Mouse (Mus musculus): Measurements from ENCODE around the gene Grk1.
A peak's percentile ranks its signal among the peaks of the same experiment; 100 is the strongest.

The Grk1 gene

DNA sequence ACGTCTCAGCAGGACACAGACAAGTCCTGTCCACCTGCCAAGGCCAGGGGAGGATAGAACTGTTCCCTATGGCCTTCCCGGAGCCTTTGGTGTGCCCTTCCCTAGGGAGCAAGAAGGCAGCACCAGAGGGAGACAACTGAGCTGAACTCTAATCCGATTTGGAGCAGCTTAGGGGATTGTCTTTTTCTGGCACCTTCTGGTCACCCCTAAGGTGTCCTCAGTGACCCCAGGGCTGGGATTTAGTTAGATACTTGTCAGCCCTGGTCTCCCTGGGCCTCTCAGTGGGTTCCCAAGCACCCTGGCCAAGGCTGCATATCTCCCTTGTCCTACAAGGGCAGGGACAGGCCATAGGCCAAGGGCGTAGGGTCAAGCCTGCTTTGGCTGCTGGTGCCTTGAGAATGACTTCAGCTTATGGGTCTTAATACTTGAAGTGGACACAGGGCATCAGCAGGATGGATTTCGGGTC, at the start of gene Grk1:
Gene Grk1, plus strand, starts transcription at position 416 of the 466 bp plus-strand sequence.
- H3K4me3 ChIP-seq (replicated peaks; ENCODE audit: low read length): no peak within 1 kb of the TSS
- H3K9me3 ChIP-seq (ENCODE audit: low read length): no peaks in the 10 kb centered on the region
- TF ChIP-seq POU5F1 (IDR thresholded peaks at IDR 0.05; ENCODE audit: borderline replicate concordance, low read length) (no peak), NANOG (IDR thresholded peaks at IDR 0.05; ENCODE audit: borderline replicate concordance, low read length) (no peak), CTCF (conservative IDR thresholded peaks at IDR 0.05; ENCODE audit: low read length) (no peak)
- no peaks in the 10 kb centered on the region for H3K4me1 ChIP-seq (replicated peaks; ENCODE audit: low read depth, low read length)
- no peaks in the 10 kb centered on the region; the same call in 1 of the 2 replicates for H3K27me3 ChIP-seq (ENCODE audit: insufficient read depth, low read length)
- H3K36me3 ChIP-seq (ENCODE audit: insufficient read depth, low read length): no peaks in the 10 kb centered on the region

DNA sequence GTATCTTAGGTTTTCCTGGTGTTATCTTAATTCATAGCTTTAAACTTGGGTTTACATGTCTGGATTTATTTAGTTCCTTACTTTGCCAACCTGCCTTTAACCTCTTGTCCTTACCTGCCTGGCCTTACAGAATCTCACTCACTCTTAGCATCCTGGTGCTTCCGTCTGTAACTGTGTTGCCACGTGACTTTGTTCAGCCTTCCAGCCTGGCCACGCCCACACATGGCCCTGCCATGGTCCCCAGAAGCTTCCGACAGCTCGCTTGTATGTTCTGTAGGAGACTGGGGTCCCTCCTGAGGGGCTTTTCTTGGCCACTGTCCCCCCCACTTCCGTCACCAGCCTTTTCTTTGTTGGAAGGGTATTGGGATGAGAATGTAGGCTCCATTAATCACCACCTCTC, 48.7 kb upstream of the Grk1 start:
- Histone ChIP-seq H3K4me1 (replicated peaks; ENCODE audit: low read depth, low read length) (peaks cover 81% of the 10 kb centered on the region), H3K36me3 (ENCODE audit: insufficient read depth, low read length) (peaks cover 100% of the 10 kb centered on the region), H3K4me3 (replicated peaks; ENCODE audit: low read length) (no peak overlapping the region), H3K9me3 (ENCODE audit: low read length) (no peaks in the 10 kb centered on the region), H3K27me3 (ENCODE audit: insufficient read depth, low read length) (no peaks in the 10 kb centered on the region)
- no peak for TF ChIP-seq POU5F1 (IDR thresholded peaks at IDR 0.05; ENCODE audit: borderline replicate concordance, low read length)
- TF ChIP-seq CTCF (conservative IDR thresholded peaks at IDR 0.05; ENCODE audit: low read length): no peak
- no peak for TF ChIP-seq NANOG (IDR thresholded peaks at IDR 0.05; ENCODE audit: borderline replicate concordance, low read length)

DNA sequence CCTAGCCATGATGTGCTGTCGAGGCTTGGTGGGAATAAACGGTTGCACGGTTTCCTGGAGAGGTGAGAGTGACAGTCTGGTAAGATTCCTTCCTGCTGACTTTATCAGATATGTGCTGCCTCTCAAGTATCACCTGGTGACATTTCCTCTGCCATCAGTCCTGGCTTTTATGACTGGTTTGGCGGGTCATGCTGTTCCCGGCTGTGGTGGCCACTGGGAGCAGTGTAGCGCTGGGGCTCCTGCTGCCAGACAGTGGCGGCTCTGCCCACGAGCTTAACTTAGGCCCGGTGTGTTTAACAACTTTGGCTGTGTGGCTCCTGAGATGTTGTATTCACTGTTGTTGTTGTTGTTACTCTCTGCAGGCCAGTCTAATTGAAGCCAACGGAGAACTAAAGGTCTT, 48.2 kb upstream of the Grk1 start:
- Histone ChIP-seq H3K36me3 (ENCODE audit: insufficient read depth, low read length) (peaks cover 100% of the 10 kb centered on the region), H3K27me3 (ENCODE audit: insufficient read depth, low read length) (no peaks in the 10 kb centered on the region), H3K4me3 (replicated peaks; ENCODE audit: low read length) (no peak overlapping the region), H3K9me3 (ENCODE audit: low read length) (no peaks in the 10 kb centered on the region), H3K4me1 (replicated peaks; ENCODE audit: low read depth, low read length) (peaks cover 84% of the 10 kb centered on the region)
- TF ChIP-seq NANOG (IDR thresholded peaks at IDR 0.05; ENCODE audit: borderline replicate concordance, low read length) (no peak), CTCF (conservative IDR thresholded peaks at IDR 0.05; ENCODE audit: low read length) (no peak), POU5F1 (IDR thresholded peaks at IDR 0.05; ENCODE audit: borderline replicate concordance, low read length) (no peak)

DNA sequence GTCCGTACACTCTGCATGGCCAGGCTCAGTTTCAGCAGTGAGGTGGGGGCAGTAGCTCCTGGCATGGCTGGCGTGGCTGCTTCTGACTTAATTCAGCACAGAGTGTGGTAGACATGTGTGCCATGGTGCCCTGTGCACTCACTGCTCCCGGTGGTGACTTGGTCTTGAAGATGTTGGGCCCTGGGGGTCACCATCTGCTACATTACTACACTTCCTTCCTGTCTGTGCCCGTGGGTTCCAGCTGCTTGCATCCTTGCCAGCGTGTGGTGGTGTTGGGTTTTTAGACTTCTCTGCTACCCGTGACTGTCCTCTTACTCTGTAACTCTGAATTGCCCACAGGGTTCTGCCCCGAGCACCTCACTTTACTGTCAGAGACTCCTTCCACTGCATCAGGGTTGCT, 44.7 kb upstream of the Grk1 start:
- H3K9me3 ChIP-seq (ENCODE audit: low read length): no peaks in the 10 kb centered on the region
- peaks cover 100% of the 10 kb centered on the region for H3K36me3 ChIP-seq (ENCODE audit: insufficient read depth, low read length)
- no peak overlapping the region for H3K4me3 ChIP-seq (replicated peaks; ENCODE audit: low read length)
- H3K27me3 ChIP-seq (ENCODE audit: insufficient read depth, low read length): no peaks in the 10 kb centered on the region
- TF ChIP-seq CTCF (conservative IDR thresholded peaks at IDR 0.05; ENCODE audit: low read length): no peak
- TF ChIP-seq NANOG (IDR thresholded peaks at IDR 0.05; ENCODE audit: borderline replicate concordance, low read length): no peak
- no peak for TF ChIP-seq POU5F1 (IDR thresholded peaks at IDR 0.05; ENCODE audit: borderline replicate concordance, low read length)
- H3K4me1 ChIP-seq (replicated peaks; ENCODE audit: low read depth, low read length): peaks cover 71% of the 10 kb centered on the region

DNA sequence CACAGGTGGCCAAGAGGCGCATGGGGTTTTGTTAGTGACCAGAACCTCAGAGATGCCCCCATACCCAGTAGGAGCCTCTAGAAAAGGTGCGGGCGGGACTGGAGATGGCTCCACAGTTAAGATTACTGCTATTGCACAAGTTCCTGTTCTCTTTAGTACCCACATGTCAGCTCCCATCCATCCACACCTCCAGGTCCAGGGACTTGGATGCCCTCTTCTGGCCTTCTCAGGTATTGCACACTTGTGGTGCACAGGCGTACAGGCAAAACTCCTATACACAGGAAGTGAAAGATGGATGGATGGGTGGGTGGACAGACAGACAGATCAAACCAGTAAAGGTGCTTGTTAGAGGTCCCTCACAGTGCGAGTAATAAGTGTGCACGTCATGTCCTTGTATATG, 43.0 kb upstream of the Grk1 start:
- no peaks in the 10 kb centered on the region for H3K9me3 ChIP-seq (ENCODE audit: low read length)
- H3K36me3 ChIP-seq (ENCODE audit: insufficient read depth, low read length): peaks cover 100% of the 10 kb centered on the region
- H3K27me3 ChIP-seq (ENCODE audit: insufficient read depth, low read length): no peaks in the 10 kb centered on the region
- no peak for TF ChIP-seq NANOG (IDR thresholded peaks at IDR 0.05; ENCODE audit: borderline replicate concordance, low read length)
- TF ChIP-seq POU5F1 (IDR thresholded peaks at IDR 0.05; ENCODE audit: borderline replicate concordance, low read length): no peak
- peak; percentile 85 for TF ChIP-seq CTCF (conservative IDR thresholded peaks at IDR 0.05; ENCODE audit: low read length)
- 0 out of 2 replicates have a peak overlapping the region, but pooled peaks have one; percentile 20 for H3K4me3 ChIP-seq (replicated peaks; ENCODE audit: low read length)
- H3K4me1 ChIP-seq (replicated peaks; ENCODE audit: low read depth, low read length): peaks cover 63% of the 10 kb centered on the region

DNA sequence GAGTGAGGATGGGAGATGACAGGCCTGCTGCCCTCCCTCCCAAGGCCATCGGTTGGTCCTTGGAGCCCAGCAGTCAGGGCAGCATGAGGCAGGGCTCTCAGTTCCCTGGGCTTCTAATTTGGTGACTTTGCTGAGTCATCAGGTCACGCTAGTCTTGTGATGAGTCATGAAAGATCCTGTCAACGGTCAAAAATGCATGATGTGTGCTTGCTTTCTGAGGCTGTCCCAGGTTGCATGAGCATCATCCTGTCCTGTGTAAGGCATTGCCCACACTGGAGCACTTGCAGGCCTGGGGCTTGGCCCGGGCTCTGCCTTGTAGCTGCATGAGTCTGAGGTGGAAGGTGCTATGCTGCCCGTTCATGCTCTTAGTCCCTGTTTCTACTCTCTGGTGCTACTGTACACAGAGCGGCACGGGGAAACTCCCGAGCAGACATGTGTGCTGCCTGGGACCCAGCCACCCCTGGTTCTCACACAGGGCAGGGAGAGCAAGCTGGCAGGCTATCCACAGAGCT, 31.7 kb upstream of the Grk1 start:
- H3K27me3 ChIP-seq (ENCODE audit: insufficient read depth, low read length): no peaks in the 10 kb centered on the region
- no peaks in the 10 kb centered on the region for H3K9me3 ChIP-seq (ENCODE audit: low read length)
- no peak for TF ChIP-seq CTCF (conservative IDR thresholded peaks at IDR 0.05; ENCODE audit: low read length)
- TF ChIP-seq NANOG (IDR thresholded peaks at IDR 0.05; ENCODE audit: borderline replicate concordance, low read length): no peak
- no peak for TF ChIP-seq POU5F1 (IDR thresholded peaks at IDR 0.05; ENCODE audit: borderline replicate concordance, low read length)
- peaks cover 94% of the 10 kb centered on the region for H3K36me3 ChIP-seq (ENCODE audit: insufficient read depth, low read length)
- no peak overlapping the region for H3K4me3 ChIP-seq (replicated peaks; ENCODE audit: low read length)
- H3K4me1 ChIP-seq (replicated peaks; ENCODE audit: low read depth, low read length): 0 out of 2 replicates have a peak, but pooled peaks cover 4% of the 10 kb centered on the region

DNA sequence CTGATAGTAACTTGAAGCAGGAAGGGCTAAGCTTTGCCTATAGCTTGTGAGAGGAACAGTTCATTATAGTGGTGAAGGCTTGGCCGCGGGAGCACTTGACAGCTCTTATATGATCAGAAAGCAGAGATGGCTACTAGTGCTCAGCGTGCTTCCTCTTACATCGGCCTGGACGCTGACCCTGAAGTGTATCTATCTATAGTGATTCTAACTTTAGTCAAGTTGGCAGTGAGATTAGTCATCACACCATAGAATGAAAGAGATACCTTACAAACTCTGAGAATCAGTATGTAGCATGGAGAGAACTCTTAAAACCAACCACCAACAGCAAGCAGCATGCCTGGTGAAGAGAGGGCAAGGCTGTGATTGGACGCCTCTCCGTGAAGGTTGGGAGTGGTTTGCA, 23.3 kb upstream of the Grk1 start:
- no peaks in the 10 kb centered on the region for H3K27me3 ChIP-seq (ENCODE audit: insufficient read depth, low read length)
- H3K4me3 ChIP-seq (replicated peaks; ENCODE audit: low read length): no peak overlapping the region
- peaks cover 30% of the 10 kb centered on the region for H3K36me3 ChIP-seq (ENCODE audit: insufficient read depth, low read length)
- H3K9me3 ChIP-seq (ENCODE audit: low read length): no peaks in the 10 kb centered on the region
- no peak for TF ChIP-seq POU5F1 (IDR thresholded peaks at IDR 0.05; ENCODE audit: borderline replicate concordance, low read length)
- H3K4me1 ChIP-seq (replicated peaks; ENCODE audit: low read depth, low read length): no peaks in the 10 kb centered on the region

DNA sequence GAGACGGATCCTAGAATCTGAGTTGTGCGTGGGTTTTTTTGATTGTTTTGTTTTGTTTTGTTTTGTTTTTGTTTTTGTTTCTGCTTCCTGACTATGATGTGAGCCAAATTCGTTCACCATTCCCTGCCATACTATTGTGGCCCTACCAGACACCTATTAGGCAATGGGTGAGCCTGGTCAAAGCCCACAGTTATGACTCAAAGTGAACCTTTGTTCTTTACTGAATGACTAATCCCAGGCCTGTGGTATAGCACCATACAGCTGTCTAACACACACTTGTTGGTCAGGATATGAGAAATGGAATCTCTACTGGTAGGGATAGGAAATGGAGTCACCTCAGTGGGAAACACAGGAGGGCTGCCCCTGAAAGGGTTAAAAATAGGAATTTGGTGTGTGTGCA, 22.3 kb upstream of the Grk1 start:
- TF ChIP-seq POU5F1 (IDR thresholded peaks at IDR 0.05; ENCODE audit: borderline replicate concordance, low read length): no peak
- no peak for TF ChIP-seq CTCF (conservative IDR thresholded peaks at IDR 0.05; ENCODE audit: low read length)
- no peak for TF ChIP-seq NANOG (IDR thresholded peaks at IDR 0.05; ENCODE audit: borderline replicate concordance, low read length)
- Histone ChIP-seq H3K9me3 (ENCODE audit: low read length) (no peaks in the 10 kb centered on the region), H3K36me3 (ENCODE audit: insufficient read depth, low read length) (peaks cover 22% of the 10 kb centered on the region), H3K4me1 (replicated peaks; ENCODE audit: low read depth, low read length) (no peaks in the 10 kb centered on the region), H3K27me3 (ENCODE audit: insufficient read depth, low read length) (no peaks in the 10 kb centered on the region), H3K4me3 (replicated peaks; ENCODE audit: low read length) (no peak overlapping the region)

DNA sequence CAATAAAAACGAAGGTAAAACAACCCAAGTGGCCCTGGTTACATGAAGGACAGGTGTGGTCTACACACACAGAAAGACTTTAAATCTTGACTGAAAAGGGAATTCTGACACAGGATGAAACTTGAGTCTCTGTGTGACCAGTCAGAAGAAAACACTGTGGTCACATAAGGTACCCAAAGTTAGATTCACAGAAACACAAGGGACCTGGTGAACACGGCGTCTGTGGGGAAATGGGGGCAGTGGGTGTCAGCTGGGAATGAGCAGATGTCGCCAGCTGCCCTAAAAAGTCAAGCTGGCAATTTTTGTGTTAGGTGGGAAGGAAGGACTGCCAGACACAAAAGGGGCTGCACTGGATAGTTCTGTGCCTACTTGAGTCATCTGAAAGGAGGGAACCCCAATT, 21.9 kb upstream of the Grk1 start:
- no peak for TF ChIP-seq CTCF (conservative IDR thresholded peaks at IDR 0.05; ENCODE audit: low read length)
- TF ChIP-seq NANOG (IDR thresholded peaks at IDR 0.05; ENCODE audit: borderline replicate concordance, low read length): no peak
- TF ChIP-seq POU5F1 (IDR thresholded peaks at IDR 0.05; ENCODE audit: borderline replicate concordance, low read length): no peak
- Histone ChIP-seq H3K36me3 (ENCODE audit: insufficient read depth, low read length) (peaks cover 19% of the 10 kb centered on the region), H3K9me3 (ENCODE audit: low read length) (no peaks in the 10 kb centered on the region), H3K4me1 (replicated peaks; ENCODE audit: low read depth, low read length) (no peaks in the 10 kb centered on the region), H3K27me3 (ENCODE audit: insufficient read depth, low read length) (no peaks in the 10 kb centered on the region), H3K4me3 (replicated peaks; ENCODE audit: low read length) (no peak overlapping the region)

Measured in E14TG2a.4 (cell line).